Mouse (Mus musculus) retina, adult 2 months (tissue): Measurements from ENCODE around the gene Car14.
A peak's percentile ranks its signal among the peaks of the same experiment; 100 is the strongest.
"Not testable (repeated sequence)": the region's sequence is repeated elsewhere in the genome, so short reads cannot be mapped to it uniquely, and the experiment has no call there.

Experiments
- DNase-seq: peaks from one replicate; pipeline ENCODE4 v3.0.0-alpha.2; 2012; ENCODE audit warnings: low read depth, low spot score

Car14 gene

GRCm38 (mm10) chr3:95925087-95925486, 20.6 kb upstream of the Car14 start:
- no peak for DNase-seq

- no peak for DNase-seq
Measured at GRCm38 (mm10) chr3:95924185-95924584, 19.7 kb upstream of the Car14 start.

- not testable (repeated sequence) for DNase-seq
Measured at GRCm38 (mm10) chr3:95923429-95923828, 18.9 kb upstream of the Car14 start.

GRCm38 (mm10) chr3:95920532-95920931, 16.0 kb upstream of the Car14 start:
- not testable (repeated sequence) for DNase-seq

- no peak for DNase-seq
Measured at GRCm38 (mm10) chr3:95916760-95917159, 12.3 kb upstream of the Car14 start.

GRCm38 (mm10) chr3:95914706-95915105, 10.2 kb upstream of the Car14 start:
- no peak for DNase-seq

GRCm38 (mm10) chr3:95907613-95908012, 3.1 kb upstream of the Car14 start:
- no peak for DNase-seq

GRCm38 (mm10) chr3:95906860-95907259, 2.4 kb upstream of the Car14 start:
- DNase-seq, result no peak

- no peak for DNase-seq
Measured at GRCm38 (mm10) chr3:95905940-95906492, 1.5 kb upstream of the Car14 start.

GRCm38 (mm10) chr3:95905146-95905939, 852 bp upstream of the Car14 start:
- no peak for DNase-seq

GRCm38 (mm10) chr3:95903753-95904502, 563 bp downstream of the Car14 start:
- DNase-seq, result no peak

GRCm38 (mm10) chr3:95902643-95903042, 1.8 kb downstream of the Car14 start:
- no peak for DNase-seq

GRCm38 (mm10) chr3:95902373-95902625, 2.2 kb downstream of the Car14 start:
- DNase-seq, result no peak

- DNase-seq, result no peak
Measured at GRCm38 (mm10) chr3:95901616-95902372, 2.7 kb downstream of the Car14 start.

GRCm38 (mm10) chr3:95899800-95900524, 4.5 kb downstream of the Car14 start:
- no peak for DNase-seq

GRCm38 (mm10) chr3:95895501-95895900, 9.0 kb downstream of the Car14 start:
- not testable (repeated sequence) for DNase-seq

- DNase-seq, result no peak
Measured at GRCm38 (mm10) chr3:95894317-95895160, 10.0 kb downstream of the Car14 start.

- peak; percentile 92 for DNase-seq
Measured at GRCm38 (mm10) chr3:95893606-95894316, 10.7 kb downstream of the Car14 start, which contains the start of gene Aph1a. Gene Aph1a, plus strand, starts transcription at chr3:95893969.

- DNase-seq, result no peak
Measured at GRCm38 (mm10) chr3:95893126-95893525, 11.4 kb downstream of the Car14 start.
